Mouse (Mus musculus) lung, postnatal 10 days (tissue): ENCODE data around the gene Dnajb8.
A peak's percentile ranks its signal among the peaks of the same experiment; 100 is the strongest.

Experiments used
- DNase-seq: peaks from one replicate; pipeline ENCODE4 v3.0.0; 2021

Dnajb8 gene

DNA sequence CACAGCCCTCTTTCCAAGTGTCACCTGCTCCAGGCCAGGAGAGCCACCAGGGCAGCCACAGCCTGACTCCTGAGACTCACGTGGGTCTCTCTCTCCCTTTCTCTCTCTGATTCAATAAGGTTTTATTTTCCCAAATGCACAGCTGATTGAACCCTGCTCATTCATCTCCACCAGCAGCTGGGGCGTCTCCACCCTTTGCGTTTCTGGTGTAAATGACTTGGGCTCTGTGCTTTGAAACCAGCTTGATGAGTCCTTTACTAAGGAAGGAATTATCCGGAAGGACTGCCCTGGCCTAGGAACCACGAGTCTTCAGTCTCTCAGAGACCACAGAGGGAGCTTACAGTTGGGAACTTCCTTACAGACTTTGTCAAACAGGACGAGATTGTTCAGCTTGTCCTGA, 10.2 kb downstream of the Dnajb8 start:
- DNase-seq, result no peak

DNA sequence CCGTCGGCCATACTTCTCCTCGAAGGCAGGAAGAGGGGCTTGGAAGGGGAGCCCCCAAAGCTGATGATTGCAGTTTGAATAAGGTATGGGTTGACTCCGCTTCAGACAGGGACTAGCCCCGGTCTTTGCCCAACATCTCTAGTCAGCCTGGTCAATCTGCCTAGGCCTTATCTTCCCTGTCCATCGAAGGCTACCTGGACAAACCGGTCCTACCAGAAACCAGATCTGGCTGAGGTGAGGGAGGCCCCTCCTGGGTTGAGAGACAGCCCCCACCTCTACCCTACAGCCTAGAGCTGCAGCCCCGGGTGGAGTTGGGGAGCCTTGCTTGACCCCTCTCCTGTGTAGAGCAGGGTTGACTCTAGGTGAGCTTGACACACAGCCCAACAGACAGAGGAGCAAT, 11.9 kb downstream of the Dnajb8 start:
- no peak for DNase-seq

DNA sequence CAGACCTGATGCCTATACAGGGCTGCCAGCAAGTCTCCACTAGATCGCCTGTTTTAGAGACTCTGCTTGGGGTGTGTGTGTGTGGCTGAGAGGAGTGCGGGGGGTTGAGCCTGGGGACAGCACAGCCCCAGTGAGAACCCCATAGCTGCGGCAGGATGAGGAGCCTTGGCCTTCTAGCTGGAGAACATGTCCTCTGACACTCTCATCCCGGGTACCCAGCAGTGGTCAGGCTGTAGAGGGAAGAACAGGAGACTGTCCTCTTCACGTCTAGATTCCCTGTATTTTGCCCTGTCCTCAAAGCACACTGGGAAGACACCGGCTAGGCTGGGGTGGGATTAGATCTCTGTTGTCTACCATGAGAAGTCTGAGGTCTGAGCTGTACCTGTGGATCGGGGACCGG, 13.4 kb downstream of the Dnajb8 start:
- no peak for DNase-seq

DNA sequence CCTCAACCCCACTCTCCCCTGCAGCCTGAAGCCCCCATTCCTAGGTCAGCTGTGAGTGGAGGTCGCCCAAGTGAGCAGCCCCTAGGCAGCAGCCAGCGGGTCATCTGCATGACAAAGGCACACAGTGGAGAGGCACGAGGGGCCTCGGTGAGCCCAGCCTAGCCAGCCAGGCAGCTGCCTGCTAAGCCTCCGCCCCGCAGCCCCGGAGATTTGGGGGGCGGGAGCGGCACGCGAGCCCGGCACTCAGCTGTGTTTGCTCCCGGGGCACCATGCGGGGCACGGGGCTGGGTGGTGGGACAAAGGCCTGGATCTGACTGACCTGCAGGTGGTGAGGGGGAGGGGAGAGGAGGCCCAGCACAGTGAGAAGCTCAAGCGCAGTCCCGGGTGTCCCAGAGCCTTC, 13.9 kb downstream of the Dnajb8 start:
- no peak for DNase-seq

DNA sequence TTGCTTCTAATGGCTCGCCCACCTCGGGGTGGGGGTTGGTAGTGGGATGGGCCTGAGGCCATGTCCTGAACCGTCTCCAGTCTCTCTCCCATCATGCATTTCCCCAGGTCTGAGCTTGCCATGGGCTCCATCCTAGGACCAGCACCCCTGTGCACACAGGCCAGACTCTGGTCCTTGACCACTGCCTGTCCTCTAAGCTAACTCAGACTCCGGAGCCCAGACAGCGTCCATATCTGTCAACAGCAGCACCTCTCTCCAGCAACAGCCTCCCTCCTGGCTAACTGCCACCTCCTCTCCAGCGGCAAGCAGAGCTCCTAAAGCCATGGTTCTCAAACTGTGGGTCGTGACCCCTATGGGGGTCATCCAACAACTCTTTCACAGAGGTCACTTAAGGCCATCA, 14.4 kb downstream of the Dnajb8 start:
- peak; percentile 61 for DNase-seq

DNA sequence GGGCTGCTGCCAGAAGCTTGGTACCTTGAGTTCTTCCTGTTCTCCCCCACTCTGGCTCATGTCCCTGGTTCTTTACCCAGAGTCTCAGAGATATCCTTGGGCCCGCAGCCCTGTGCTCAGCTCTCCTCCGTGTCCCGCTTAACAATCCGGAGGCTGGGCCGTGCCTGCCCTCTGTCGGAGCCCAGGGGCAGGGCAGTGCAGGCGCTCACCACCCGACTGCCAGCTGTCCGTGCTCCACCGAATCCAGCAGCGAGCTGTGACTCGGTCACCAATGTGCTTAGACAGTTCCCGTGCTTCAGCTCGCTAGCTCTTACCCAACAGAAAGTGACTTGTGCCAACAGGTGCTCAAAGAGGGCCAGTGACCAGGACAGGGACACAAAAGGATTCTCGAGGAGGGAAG, 20.5 kb downstream of the Dnajb8 start:
- peak; percentile 76 for DNase-seq

DNA sequence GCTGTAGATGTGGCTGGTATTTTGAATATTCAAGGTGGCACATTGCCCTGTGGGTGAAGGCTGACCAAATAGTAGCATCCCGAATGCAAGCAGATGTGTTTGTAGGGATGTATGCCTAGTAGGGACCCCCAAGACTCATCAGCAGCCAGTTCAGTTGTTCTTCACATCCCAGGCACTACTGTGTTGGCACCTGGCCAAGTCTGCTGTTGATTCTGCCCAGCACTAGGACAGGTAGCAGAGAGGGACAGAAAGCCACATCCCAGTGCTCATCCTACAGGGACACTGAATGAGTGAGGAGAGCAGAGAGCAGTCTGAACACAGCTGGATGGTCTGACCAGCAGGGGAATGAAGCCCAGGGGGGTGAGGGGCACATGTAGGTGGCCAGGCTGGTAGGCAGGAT, 27.2 kb downstream of the Dnajb8 start:
- DNase-seq, result no peak

DNA sequence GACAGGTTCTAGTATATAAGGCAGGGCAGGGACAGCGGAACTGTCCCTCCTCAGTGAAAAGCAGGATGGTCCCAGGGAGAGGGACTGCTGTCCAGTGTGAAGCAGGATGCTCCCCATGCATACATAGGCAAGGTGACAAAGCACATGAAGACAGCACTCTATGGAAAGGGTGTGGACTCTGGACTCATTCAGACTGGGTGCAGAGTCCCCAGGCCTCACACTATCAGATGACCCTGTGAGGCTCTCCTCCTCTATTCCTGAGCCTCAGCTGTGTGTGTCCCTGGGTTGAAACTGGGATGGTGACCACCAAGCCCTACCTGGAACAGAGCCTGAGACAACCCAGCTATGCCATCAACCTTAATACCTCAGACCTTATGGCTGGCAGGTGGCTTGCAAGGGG, 29.3 kb downstream of the Dnajb8 start:
- DNase-seq, result no peak

DNA sequence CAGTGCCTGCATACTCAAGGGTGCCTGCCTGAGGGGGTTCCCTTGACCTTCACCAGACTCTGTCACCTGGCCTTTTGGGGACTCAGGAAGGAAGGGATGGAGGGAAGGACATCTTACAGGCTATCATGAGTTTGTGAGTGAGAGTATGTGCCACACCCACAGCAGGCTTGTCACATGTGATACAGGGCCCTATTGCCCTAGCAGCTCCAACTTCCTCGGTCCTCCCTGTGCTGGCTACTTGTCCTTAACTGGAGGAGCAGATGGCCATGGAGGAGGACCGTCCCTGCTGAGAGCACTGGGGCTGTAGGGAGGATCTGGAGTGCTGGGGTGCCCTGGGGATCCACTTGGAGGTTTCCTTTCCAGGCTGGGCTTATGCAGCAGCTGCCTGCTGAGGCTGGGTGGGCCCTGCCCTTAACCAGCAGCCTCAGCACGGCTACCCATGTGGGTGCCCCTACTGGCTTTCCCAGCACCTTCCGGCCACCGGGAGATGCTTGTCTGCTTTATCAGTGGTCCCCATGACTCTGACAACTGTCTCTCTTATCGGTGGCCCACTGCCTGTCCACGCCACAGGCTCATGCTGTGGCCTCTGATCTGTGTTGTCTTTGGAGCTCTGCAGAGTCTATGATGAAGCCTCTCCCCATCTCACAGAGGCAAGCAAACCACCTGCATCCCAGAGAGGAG, 29.9 kb downstream of the Dnajb8 start:
- no peak for DNase-seq

DNA sequence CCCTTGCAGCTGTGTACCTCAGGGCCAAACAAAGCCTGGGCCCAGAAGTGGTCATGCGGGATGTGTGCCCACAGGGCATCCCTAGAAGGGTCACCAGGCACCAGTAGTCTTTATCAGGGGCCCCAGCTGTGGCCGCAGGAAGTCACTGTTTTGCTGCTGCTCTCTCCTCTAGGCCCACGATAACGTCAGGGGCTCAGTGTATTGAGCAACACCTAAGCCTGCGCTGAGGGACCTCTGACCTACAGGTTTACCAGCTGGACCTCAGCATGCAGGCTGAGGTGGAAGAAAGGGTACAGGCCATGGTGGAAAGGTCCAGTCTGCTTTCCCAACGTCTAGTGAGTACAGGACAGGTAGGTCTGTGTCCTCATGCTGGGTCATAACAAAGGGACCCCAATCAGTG, 32.0 kb downstream of the Dnajb8 start:
- no peak for DNase-seq

DNA sequence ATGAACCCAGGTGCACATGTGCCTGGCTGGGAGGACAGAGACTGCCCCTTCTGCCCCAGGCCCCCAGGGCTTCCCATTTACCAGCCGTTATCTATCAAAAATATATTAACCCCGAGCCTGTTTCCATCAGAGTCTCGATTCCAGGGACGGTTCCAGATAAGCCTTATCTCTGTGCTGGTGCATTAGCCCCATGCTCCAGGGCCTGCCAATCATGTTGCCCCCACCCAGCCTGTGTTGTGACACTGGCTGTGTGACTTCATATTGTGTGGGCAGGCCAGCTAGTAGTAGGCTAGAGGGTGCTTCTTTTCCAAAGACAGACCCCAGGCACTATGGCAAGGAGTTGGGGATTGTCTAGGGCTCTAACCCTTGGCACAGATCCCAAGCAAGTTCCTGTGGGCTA, 33.4 kb downstream of the Dnajb8 start:
- DNase-seq, result no peak

DNA sequence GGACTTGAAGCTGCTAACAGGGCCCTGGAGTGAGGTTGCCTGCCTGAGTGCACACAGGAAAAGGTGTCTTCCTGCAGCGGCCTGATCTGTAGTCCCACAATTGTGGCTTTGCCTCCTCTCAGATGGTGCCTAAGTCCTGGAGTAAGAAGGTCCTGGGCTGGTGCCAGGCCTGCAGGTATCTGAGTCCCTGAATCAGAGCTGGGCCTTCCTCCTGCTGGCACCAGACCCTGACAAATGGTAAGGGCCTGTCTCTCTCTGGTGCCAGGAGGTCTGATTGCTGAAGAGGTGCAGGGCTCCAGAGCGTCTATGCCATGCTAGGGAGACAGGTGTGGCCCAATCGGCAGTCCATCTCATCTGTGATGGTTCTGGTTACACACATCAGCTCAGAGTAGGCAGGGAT, 37.6 kb downstream of the Dnajb8 start:
- no peak for DNase-seq

DNA sequence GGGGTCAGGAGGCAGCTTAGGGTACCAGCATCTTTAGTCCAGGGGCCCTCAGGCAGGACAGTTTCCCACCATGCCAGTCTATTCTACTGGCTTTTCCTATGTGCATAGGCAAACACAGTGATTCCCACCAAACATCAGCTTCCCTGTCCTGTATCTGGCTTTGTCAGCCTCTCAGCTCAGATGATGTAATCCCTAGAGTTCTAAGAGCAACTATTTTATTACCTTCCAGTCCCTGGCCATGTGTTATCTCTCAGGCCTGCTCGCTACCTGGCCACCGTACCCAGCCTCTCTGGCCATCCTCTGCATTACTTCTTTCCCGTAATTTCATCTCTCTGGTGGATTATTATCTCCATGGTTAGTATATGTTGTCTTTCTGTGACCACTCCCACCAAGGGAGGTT, 38.6 kb downstream of the Dnajb8 start:
- DNase-seq, result no peak

DNA sequence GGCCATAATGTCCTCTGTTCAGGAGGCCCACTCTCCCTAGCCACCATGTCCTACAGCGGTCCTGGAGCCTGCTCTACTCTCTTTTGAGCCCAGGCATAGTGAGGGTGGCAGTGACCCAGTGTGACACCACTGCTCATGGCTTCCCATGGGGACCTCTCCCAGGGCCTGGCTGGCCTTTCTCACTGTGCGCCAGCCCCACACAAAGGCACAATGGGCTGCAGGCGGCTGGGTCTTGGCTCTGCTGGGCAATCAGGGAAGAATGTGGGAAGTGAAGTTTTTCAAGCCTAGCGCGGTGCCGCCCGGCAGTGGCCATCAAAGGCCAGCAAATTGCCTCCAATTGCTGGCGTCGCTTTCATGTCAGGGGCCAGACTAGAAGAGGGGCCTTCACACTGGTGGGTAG, 40.1 kb downstream of the Dnajb8 start:
- DNase-seq, result no peak

DNA sequence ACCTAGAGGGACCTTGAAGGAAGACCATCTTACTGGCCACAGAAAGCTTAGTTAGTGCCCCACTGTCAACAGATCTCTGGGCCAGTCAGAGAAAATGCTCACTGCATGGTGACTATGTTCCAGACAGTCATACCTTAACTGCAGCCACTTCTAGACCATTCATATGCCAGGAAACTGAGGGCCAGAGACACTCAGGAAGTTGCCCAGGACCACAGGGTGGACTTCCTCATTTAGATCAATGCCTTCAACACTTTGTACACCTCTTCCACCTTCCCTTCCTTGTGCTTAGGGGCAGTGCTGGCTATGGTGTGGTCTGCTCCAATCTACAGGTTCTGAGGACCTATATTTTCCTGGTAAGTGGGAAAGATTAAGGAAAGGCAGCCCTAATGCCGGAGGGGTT, 43.3 kb downstream of the Dnajb8 start:
- DNase-seq, result no peak

DNA sequence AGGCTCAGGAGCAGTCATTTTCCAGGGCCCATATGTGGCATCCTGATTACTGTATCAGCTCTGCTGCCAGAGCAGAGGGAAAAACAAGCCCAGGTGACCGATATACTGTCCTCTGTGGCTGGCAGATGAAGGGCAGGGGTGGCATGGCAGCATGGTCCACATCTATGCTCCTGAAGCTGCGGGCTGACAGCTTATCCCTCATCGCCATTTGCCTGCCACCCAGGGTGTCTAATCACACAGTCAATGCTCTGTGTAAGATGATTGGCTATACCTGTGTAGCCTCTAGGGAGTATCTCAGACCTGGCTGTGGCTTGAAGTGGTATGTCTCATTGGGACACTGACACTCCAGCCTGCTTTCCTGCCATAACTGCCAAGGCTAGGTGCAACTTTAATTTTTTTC, 44.0 kb downstream of the Dnajb8 start:
- no peak for DNase-seq

DNA sequence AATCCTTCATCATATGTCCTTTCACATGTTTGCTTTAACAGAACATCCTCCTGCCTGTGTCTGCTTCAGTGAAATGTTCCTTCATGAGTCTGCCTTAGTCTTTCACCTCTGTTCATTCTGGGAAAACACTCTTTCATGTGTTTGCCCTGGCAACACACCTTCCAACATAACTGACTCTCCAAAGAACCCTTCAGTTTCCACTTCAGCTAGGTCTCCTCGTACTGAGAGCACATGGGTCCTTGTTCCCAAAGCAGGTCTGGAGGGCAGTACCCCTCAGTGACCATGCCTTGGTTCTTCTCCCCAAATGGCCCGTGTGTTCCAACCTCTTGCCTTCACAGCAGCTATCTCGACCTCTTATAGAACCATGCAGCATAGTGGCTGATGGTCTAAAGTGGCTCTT, 45.0 kb downstream of the Dnajb8 start:
- DNase-seq, result peak; percentile 8

DNA sequence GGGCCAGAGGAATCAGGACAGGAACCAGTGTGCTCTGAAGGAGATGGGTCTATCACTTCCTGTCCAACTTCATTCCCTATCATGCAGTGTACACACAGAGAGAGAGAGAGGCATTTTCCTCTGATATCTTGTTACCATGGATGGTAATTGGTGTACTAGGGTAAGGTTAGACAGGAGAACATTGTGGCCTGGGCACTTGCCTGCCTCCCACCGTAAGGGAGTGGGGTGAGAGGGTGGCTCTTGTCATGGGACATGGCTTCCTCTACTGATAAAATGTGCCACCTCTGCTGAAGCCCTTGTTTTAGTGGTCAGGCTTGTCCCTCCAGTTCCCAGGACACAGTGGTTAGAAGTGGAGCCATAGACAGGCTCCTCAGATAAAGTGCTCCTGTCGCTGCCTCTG, 45.9 kb downstream of the Dnajb8 start:
- no peak for DNase-seq

DNA sequence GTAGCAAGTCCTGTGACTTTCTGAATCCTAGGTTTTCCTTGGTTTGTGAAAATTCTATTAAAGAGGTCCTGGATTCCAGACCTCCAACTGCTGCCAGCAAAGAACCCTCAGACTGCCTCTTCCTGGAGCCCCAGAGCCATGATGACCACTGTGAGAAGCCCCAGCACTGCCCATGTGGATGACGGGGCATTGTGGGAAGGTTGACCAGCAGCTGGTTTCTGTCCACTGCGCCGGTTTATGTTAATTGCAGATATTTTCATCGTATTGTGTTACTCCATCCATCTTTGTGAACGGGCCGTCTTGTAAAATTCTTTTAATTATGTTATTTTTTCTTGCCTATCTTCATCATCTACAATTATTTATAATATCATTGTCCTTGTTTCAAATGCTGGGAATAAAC, 52.6 kb downstream of the Dnajb8 start:
- peak; percentile 15 for DNase-seq

DNA sequence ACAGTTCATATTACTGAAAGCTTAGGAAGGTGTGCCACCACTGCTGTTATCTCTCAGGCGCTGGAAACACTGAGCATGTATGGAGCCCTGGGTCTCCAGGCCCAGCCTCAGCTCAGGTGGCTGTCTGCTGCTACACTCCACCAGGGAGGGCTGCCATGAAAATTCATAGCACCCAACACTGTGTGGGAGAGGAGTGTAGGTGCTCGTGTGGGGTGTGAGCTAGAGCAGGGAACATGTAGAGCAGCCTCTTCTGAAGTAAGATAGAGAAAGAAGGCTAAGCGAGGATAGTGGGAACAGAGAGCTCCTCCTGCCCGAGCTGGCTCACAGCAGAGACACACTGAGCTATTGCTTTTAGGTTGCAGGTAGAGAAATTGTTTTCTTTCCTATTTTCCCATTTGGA, 54.2 kb downstream of the Dnajb8 start:
- no peak for DNase-seq

DNA sequence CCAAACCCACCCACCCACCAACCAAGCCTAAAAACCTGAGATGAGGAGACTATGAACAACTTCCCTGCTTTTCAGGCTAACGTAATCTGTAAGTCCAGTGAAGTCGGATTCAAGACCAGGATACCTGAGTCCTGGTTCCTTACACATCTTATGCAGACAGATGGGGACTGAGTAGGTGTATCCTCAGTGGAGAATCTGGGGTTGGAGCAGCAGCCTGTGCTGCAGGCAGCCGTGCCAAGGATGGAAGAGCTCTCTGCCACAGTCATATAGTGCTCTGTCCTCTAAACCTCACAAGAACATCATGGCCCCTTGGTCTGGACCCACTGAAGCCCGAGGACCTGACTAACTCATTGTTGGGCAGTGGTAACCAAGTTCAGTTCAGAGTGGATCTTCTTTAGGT, 55.2 kb downstream of the Dnajb8 start:
- no peak for DNase-seq

DNA sequence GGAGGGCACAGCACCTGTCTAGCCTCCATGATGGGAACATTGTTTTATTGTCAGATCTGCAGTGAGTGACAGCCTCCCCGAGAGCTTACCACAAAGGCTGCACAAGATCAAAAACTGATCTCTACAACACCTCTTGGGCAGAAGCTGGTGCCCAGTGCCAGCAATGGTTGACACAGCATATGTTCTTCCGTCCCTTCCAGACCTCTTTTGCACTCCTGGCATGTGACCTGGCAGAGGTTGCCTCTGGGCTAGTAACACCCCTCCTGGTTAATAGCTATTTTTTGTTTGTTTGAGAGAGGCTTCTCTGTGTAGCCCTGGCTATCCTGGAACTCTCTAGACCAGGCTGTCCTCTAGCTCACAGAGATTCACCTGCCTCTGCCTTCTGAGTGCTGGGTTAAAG, 56.1 kb downstream of the Dnajb8 start:
- DNase-seq, result no peak

DNA sequence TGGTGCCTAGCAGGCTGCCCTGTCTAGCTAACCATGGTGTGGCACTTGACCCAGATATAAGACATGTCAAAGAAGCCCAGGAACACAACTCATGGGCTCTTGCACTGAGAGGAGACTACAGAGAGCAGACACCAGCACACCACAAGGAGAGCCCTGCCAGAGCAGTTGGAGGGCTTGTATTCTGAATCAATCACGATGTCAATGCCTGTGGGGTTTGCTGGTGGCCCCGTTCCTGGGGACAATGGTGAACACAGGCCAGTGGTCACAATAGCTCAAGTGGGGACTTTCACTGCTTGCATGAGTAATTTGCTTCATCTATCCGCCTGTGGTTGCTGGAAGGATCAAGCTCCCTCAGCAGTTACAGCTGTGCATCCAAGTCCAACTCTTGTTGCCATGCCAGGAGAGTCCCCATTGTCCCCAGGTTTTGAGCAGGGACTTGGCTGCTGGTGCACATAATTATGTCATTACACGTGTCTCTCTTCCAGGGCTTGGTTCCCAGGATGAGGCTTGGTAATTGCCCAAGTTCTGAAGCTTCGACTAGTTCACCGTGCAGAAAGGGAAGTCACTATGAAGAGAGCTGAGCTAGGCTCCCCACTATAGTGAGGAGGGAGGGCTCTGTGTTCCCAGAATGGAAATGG, 68.2 kb downstream of the Dnajb8 start:
- DNase-seq, result peak; percentile 51

DNA sequence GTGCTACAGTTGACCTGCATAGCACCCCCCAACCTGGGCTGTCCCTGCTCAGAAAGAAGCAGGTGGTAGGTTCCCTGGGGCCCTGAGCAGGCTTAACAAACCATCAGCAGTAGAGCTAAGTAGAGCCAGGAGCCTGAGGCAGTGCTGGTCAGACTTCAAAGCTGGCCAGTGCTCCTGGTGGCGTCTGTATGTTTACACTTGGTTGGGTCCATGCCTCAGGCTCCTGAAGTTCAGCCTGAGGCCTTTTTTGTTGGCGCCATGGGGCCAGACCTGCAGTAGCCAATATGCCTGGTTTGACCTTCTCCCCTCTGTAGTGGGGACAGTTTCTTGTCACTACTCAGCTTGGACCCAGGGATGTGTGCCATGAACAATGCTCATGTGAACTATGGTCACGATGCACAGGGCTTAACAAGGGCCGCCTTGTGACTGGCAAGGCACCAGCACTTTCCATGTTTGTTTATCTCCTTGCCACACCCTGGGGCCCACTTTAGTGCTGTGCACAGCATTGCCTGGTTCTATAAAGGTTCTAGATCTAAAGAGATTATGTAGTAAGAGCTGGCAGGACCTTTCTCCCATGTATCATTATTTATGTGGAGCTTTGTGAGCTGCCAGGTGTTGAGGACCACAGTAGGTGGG, 70.3 kb downstream of the Dnajb8 start:
- no peak for DNase-seq

DNA sequence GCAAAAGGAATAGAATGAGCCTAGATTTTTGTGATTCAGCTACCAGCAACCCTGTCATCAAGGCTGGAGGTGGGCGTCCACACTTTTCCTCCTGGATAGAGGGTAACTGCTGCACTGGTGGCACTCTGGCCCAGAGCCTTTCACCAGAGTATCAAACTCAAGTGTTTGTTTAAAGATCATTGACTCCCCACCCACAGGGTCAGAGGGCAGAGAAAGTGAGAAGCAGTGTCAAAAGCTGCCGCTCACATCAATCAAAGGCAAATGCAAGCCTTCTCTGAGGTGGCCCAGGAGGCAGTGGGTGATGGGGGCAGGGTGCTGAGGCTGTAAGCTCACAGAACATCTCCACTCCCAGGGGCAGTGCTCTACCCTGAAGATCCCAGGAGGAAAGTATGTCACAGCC, 77.4 kb downstream of the Dnajb8 start:
- no peak for DNase-seq
